Mouse (Mus musculus) testis, adult 2 months (tissue): ENCODE data around the gene Olfr1293-ps. TPM values are rescaled to one million over a fixed set of nuclear protein-coding genes. Genes with fewer than 3 reads are reported as not detected.

ENCODE experiments used
- H3K27ac ChIP-seq: fragments of 200-500 bp; 2 replicates; pipeline ENCODE4 v1.5.1; 2012; ENCODE audit warnings: low read depth, low read length; ENCODE audit not compliant: control insufficient read depth, insufficient read depth
- H3K27me3 ChIP-seq: fragments of 200-500 bp; 2 replicates; pipeline ENCODE4 v1.6.1; 2012; ENCODE audit warnings: mild to moderate bottlenecking, low read length, moderate library complexity; ENCODE audit not compliant: control insufficient read depth, insufficient read depth
- H3K36me3 ChIP-seq: fragments of 200-500 bp; 2 replicates; pipeline ENCODE4 v1.6.1; 2012; ENCODE audit warnings: mild to moderate bottlenecking, low read length; ENCODE audit not compliant: control insufficient read depth, insufficient read depth
- H3K4me1 ChIP-seq: fragments of 200-500 bp; 2 replicates; pipeline ENCODE4 v1.6.1; 2012; ENCODE audit warnings: low read length; ENCODE audit not compliant: control insufficient read depth, insufficient read depth
- H3K4me3 ChIP-seq: fragments of 200-500 bp; 2 replicates; pipeline ENCODE4 v1.5.1; 2012; ENCODE audit warnings: low read depth, mild to moderate bottlenecking, low read length, moderate library complexity, mixed read lengths; ENCODE audit not compliant: control insufficient read depth
- CTCF ChIP-seq: fragments of 200-500 bp; IDR thresholded peaks from 2 replicates; pipeline ENCODE4 v1.5.1; 2012; ENCODE audit warnings: low read depth, mild to moderate bottlenecking, inconsistent platforms, low read length, moderate library complexity; ENCODE audit not compliant: control insufficient read depth, insufficient read depth, insufficient replicate concordance
- POLR2A ChIP-seq: fragments of 200-500 bp; IDR thresholded peaks from 2 replicates; pipeline ENCODE4 v1.6.1; 2012; ENCODE audit warnings: low read depth, mild to moderate bottlenecking, inconsistent platforms, low read length, moderate library complexity; ENCODE audit not compliant: control insufficient read depth
- polyA plus RNA-seq: library from polyadenylated mRNA; depleted of rRNA; stranded (reverse); fragments of >200 nt; gene quantifications from 2 replicates; pipeline ENCODE4 v1.2.3, GENCODE M21; 2012; rRNA removed

Olfr1293-ps gene
- not detected in 2 replicates for polyA plus RNA-seq

DNA sequence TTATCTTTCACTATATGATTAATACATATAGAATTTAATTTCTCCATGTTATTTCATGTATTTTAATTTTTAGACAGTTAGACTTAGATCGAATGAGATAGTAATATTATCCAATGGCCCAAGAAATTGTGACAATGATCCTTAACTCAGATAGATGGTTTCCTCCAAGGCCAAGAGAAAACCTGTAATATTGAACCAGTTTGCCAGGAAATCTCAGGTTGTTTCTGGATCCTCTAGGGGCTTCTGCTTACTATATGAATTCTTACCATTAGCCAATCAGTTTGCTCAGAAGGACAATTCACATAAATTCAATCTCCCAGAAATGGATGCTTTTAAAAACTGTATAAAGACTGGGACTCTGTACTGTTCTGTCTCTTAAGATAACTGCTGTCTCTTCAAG, at the start of gene Olfr1293-ps:
Gene Olfr1293-ps (plus strand): TSS at position 301 of the 400 bp plus-strand sequence.
- no peak within 1 kb of the TSS for H3K27ac ChIP-seq
- H3K4me3 ChIP-seq = no peak within 1 kb of the TSS
- H3K4me1 ChIP-seq = no peaks in the 10 kb centered on the region
- no peaks in the 10 kb centered on the region for H3K36me3 ChIP-seq
- H3K27me3 ChIP-seq = no peaks in the 10 kb centered on the region
- TF ChIP-seq POLR2A (no peak), CTCF (no peak)

DNA sequence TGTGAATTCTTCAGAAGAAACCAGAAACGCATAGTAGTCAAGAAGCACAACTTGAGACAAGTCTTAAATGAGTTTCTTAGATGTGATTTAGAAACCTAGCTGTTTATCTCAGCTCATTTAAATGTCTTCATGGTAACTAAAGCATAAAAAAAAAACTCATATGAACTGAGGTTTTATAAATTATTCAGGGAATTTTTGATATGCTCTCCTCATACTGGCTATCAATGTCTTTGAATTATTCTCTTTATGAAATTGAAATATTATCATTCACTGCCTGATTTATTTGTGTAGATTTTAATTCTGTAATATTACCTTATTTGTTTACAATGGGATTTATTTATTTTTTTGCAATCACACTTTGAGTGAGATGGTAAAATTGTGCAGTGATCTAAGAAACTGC, 44.5 kb upstream of the Olfr1293-ps start, which contains the start of gene Olfr1289:
Gene Olfr1289 (plus strand): TSS at position 301 of the 400 bp plus-strand sequence.
- no peak for TF ChIP-seq POLR2A
- TF ChIP-seq CTCF = no peak
- H3K4me3 ChIP-seq = no peak within 1 kb of the TSS

DNA sequence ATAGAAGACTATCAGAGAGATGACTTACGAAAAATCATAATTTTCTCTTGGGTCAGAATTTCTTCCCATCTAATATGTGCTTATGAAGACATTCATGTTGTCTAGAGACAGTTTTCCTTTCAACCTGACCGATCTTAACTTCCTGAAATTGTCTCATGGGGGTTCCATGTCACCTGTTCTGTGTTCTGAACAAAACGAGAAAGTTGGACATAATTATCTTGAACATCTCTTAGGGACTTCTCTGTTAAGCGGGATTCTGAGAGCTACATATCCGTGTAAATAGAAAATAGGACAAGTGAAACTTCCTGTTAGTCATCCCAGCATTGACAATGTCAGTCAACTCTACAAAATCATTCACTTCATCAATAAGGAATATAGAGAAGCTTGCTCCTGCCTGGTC, 31.3 kb upstream of the Olfr1293-ps start, which contains the start of gene Olfr1290:
Gene Olfr1290 (minus strand): TSS at position 101 of the 400 bp plus-strand sequence.
- H3K27me3 ChIP-seq = no peaks in the 10 kb centered on the region
- H3K36me3 ChIP-seq = no peaks in the 10 kb centered on the region
- H3K4me1 ChIP-seq = no peaks in the 10 kb centered on the region
- no peak within 1 kb of the TSS for H3K27ac ChIP-seq
- TF ChIP-seq POLR2A (no peak), CTCF (no peak)
- H3K4me3 ChIP-seq = no peak within 1 kb of the TSS

More for the DNA sequence above, 44.5 kb upstream of the Olfr1293-ps start, which contains the start of gene Olfr1289:
- Histone ChIP-seq H3K27me3 (no peaks in the 10 kb centered on the region), H3K4me1 (no peaks in the 10 kb centered on the region), H3K36me3 (no peaks in the 10 kb centered on the region), H3K27ac (no peak within 1 kb of the TSS)

DNA sequence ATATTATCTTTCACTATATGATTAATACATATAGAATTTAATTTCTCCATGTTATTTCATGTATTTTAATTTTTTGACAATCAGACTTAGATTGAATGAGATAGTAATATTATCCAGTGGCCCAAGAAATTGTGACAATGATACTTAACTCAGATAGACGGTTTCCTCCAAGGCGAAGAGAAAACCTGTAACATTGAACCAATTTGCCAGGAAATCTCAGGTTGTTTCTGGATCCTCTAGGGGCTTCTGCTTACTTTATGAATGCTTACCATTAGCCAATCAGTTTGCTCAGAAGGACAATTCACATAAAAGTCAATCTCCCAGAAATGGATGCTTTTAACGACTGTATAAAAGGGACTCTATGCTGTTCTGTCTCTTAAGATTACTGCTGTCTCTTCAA, 28.1 kb upstream of the Olfr1293-ps start, which contains the start of gene Olfr1291-ps1:
Gene Olfr1291-ps1 (plus strand): TSS at position 301 of the 400 bp plus-strand sequence.
- Histone ChIP-seq H3K4me3 (no peak within 1 kb of the TSS), H3K27me3 (no peaks in the 10 kb centered on the region), H3K27ac (no peak within 1 kb of the TSS), H3K4me1 (no peaks in the 10 kb centered on the region), H3K36me3 (no peaks in the 10 kb centered on the region)
- TF ChIP-seq POLR2A (no peak), CTCF (no peak)

DNA sequence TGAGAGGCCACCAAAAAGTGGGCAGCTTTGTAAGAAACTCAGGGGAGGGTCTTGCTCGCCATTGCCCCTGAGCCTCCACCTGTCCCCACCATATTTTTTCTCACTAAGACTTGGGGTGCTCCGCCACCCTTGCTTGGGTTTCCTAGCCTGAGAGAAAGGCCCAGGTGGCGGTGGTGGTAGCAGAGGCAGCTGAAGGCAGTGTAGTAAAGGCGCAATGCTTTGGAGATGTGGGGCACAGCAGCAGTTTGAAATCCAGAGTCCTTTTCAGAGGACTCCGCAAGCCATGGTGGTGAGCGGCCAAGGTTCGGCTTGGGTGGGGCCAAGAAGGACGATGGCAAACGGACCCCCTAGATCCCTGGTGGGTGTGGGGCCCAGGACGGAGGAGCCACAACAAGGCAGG, 7.6 kb upstream of the Olfr1293-ps start:
- Histone ChIP-seq H3K4me1 (no peaks in the 10 kb centered on the region), H3K27me3 (no peaks in the 10 kb centered on the region), H3K36me3 (no peaks in the 10 kb centered on the region), H3K27ac (no peak overlapping the region), H3K4me3 (no peak overlapping the region)
- TF ChIP-seq CTCF = no peak
- no peak for TF ChIP-seq POLR2A

DNA sequence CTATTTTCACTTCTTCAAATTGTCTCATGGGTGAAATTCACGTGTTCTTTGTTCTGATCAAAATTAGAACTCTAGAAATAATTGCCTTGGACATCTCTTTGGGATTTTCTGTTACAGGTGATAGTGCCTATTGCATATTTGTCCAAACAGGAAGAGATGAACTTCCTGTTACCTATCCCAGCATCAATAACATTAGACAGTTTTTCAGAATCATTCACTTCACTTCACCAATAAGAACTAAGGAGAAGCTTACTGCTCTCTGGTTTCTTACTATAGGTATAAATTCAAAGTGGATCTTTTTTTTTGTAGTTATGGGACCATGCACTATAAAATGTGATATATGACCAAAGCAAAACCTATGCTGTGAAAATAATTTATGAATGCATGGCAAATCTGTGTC, 15.2 kb downstream of the Olfr1293-ps start, which contains the start of gene Olfr1294:
Gene Olfr1294 (minus strand): TSS at position 101 of the 400 bp plus-strand sequence.
- Histone ChIP-seq H3K27ac (no peak within 1 kb of the TSS), H3K4me1 (no peaks in the 10 kb centered on the region), H3K4me3 (no peak within 1 kb of the TSS), H3K27me3 (no peaks in the 10 kb centered on the region), H3K36me3 (no peaks in the 10 kb centered on the region)
- TF ChIP-seq CTCF (no peak), POLR2A (no peak)

DNA sequence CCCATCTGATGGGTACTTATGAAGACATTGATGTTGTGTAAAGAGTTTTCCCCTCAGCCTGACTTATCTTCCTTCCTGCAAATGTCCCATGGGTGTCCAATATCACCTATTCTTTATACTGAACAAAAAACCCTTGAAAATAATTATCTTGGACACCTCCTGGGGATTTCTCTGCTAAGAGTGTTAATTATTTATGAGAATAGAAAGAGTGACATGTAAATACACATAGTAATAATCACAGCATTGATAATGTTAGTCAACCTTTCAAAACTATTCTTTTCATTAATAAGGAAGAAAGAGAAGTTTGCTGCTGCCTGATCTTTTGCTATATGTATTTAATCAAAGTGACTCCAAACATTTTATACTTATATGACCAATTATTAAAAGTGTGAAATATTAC, 44.6 kb downstream of the Olfr1293-ps start, which contains the start of gene Olfr1295:
Gene Olfr1295 (minus strand): TSS at position 101 of the 400 bp plus-strand sequence.
- no peaks in the 10 kb centered on the region for H3K36me3 ChIP-seq
- no peak within 1 kb of the TSS for H3K4me3 ChIP-seq
- no peaks in the 10 kb centered on the region for H3K4me1 ChIP-seq
- no peak within 1 kb of the TSS for H3K27ac ChIP-seq
- TF ChIP-seq CTCF = no peak
- TF ChIP-seq POLR2A = no peak
- H3K27me3 ChIP-seq = no peaks in the 10 kb centered on the region

Other genes starting within 250 kb of the Olfr1293-ps start
- gene Olfr1278, start 235.1 kb upstream of the Olfr1293-ps start, polyA plus RNA-seq = not detected in 2 replicates
- 0.16 and 0.20 TPM in 2 replicates for gene Olfr1279, start 224.6 kb upstream of the Olfr1293-ps start, polyA plus RNA-seq
- gene Olfr1280, start 211.2 kb upstream of the Olfr1293-ps start, polyA plus RNA-seq = 1.0 and 1.2 TPM in 2 replicates
- gene Olfr1281, start 198.7 kb upstream of the Olfr1293-ps start, polyA plus RNA-seq = 0.06 and 0.19 TPM in 2 replicates
- gene Olfr1282, start 189.1 kb upstream of the Olfr1293-ps start, polyA plus RNA-seq = not detected in 2 replicates
- gene Olfr1283, start 158.4 kb upstream of the Olfr1293-ps start, polyA plus RNA-seq = not detected in 2 replicates
- not detected in 2 replicates for gene Olfr1284, start 149.7 kb upstream of the Olfr1293-ps start, polyA plus RNA-seq
- not detected in 2 replicates for gene Olfr1286, start 102.1 kb upstream of the Olfr1293-ps start, polyA plus RNA-seq
- gene Olfr1287, start 76.1 kb upstream of the Olfr1293-ps start, polyA plus RNA-seq = not detected in 2 replicates
- not detected in 2 replicates for gene Olfr1288, start 51.1 kb upstream of the Olfr1293-ps start, polyA plus RNA-seq
- 0.07 TPM in 1 of 2 replicates, not detected in the other for gene Olfr1289, start 44.4 kb upstream of the Olfr1293-ps start, polyA plus RNA-seq
- not detected in 2 replicates for gene Olfr1290, start 31.4 kb upstream of the Olfr1293-ps start, polyA plus RNA-seq
- gene Olfr1291-ps1, start 28.0 kb upstream of the Olfr1293-ps start, polyA plus RNA-seq = not detected in 2 replicates
- gene Olfr1294, start 15.1 kb downstream of the Olfr1293-ps start, polyA plus RNA-seq = not detected in 2 replicates
- gene Olfr1295, start 44.5 kb downstream of the Olfr1293-ps start, polyA plus RNA-seq = not detected in 2 replicates
- not detected in 2 replicates for gene Olfr1297, start 101.3 kb downstream of the Olfr1293-ps start, polyA plus RNA-seq
- not detected in 2 replicates for gene Olfr1298, start 124.0 kb downstream of the Olfr1293-ps start, polyA plus RNA-seq
- gene Olfr1299, start 136.2 kb downstream of the Olfr1293-ps start, polyA plus RNA-seq = not detected in 2 replicates
- not detected in 2 replicates for gene Olfr1301, start 225.8 kb downstream of the Olfr1293-ps start, polyA plus RNA-seq